Mouse (Mus musculus): ENCODE results near the gene Osbpl7.

Gene Osbpl7

DNA sequence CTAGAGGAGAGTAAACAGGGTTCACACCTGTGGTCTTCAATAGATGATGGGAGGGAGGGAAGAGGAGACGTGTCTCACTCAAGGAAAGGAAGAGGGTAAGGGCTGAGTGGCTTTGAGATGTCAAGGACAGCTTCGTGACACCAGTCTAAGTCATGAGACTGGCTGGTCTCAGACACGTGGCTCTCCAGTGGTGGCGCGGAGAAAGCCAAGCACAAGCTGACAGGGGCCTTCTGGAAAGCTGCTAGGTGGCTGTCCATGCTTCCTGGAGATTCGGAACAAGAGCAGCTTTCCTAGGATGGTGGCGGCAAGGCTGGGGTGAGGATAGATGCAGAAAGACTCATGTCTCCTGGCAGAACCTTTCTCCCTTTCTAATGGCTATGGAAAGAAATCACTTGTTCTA is 11.5 kb upstream of the Osbpl7 start:
- no peak for DNase-seq (ENCODE audit: low spot score in 2 of 2)

DNA sequence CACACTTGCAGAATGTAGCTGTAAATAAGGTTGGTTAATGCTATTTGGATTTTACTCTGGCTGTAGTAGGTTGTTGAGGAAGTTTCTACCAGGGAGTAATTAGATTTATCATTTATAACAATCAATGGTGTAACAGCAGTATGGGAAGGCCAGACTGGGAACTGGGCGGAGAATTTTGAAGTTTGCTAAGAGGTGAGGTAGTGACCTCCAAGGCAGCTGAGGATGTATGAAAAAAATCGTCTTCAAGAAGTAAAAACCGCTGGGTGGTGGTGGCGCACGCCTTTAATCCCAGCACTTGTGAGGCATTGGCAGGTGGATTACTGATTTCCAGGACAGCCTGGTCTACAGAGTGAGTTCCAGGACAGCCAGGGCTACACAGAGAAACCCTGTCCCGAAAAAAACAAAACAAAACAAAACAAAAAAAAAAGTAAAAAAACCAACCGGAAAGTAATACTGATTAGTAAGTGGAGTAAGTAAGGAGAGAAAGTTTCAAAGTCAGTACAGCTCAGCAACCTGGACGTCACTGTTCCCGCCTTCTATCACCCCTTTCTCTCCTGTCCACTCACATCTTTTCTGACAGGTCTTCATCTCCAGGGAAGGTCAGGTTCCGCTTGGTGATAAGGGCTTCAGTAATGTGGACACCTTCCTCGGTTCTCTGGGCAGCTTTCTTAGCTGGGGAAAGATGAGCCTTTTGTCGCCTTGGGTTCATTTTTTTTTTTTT is 10.0 kb upstream of the Osbpl7 start:
- no peak for DNase-seq (ENCODE audit: low spot score in 2 of 2)

DNA sequence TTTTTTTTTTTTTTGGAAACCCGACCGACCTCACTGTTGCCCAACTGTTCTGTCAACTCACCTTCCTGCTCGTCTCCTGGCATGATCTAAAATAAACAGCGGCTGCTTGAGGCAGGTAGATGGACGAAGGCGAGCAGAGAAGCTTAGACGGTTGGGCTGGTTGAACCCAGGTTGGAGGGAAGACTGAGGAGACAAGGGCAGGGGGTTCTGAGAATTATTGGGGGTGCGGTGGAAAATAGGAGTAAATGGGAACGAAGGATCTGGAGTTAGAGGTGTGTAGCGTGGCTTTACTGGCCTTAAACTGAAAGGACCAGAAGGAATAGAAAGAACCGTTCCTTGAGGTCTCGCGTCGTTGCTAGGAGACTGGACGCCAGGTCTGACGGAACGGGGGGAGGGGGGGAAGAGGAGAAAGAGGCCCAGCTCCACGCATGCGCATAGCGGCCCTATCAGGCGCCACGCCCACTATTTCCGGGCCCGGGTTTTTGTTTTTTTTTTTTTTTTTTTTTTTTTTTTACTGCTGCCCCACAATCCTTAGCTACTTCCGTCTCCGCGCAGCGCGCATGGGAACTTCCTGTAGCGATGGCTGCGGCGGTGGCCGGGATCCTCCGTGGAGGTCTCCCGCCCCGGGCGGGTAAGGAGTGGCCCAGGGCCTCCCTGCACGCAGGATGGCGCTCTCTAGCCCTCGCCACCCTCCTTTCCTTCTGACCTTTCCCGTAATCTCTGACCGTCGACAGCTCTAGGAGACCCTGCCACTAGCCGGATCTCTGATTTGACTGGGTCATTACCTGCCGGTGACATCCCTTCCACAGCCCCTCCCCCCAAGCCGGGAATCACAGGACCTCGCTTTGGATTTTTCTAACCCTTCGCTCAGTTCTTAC is 9.2 kb upstream of the Osbpl7 start, which contains the start of the genes Lrrc46 and Mrpl10:
Gene Lrrc46, minus strand, starts transcription at position 386 of the 878 bp plus-strand sequence.
Gene Mrpl10, plus strand, starts transcription at position 539 of the 878 bp plus-strand sequence.
- peak; percentile 74 to 84 for DNase-seq (ENCODE audit: low spot score in 2 of 2)

DNA sequence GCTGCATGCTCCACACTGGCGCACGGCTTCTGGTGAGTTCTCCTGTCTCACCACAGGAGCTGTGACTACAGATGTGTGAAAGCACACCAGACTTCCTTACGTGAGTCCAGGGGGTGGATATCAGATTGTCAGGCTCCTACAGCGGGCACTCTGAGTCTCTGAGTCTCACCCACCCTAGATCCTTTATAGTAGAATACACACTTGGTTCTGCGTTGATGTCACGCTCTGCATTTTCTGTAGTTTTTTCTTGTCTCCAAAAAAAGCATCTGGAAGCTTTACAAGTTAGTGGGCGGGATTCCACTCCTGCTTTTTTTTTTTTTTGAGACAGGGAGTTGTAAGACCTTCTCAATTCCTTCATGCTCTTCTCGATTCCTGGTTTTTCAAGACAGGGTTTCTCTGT is 5.5 kb upstream of the Osbpl7 start:
- DNase-seq (ENCODE audit: low spot score in 2 of 2), result no peak

DNA sequence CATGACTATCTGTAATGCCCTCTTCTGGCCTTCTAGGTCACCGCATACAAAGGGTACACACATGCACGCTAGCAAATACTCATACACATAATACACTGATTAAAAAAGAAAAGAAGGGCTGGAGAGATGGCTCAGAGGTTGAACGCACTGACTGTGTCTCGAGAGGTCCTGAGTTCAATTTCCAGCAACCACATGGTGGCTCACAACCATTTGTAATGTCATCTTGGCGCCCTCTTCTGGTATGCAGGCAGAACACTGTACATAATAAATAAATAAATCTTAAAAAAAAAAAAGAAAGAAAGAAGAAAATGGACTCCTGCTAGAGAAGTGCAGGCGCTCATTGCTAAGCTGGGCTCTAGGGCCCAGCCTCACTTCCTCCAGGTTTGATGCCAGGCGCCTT is 4.6 kb upstream of the Osbpl7 start:
- DNase-seq (ENCODE audit: low spot score in 2 of 2), result no peak

DNA sequence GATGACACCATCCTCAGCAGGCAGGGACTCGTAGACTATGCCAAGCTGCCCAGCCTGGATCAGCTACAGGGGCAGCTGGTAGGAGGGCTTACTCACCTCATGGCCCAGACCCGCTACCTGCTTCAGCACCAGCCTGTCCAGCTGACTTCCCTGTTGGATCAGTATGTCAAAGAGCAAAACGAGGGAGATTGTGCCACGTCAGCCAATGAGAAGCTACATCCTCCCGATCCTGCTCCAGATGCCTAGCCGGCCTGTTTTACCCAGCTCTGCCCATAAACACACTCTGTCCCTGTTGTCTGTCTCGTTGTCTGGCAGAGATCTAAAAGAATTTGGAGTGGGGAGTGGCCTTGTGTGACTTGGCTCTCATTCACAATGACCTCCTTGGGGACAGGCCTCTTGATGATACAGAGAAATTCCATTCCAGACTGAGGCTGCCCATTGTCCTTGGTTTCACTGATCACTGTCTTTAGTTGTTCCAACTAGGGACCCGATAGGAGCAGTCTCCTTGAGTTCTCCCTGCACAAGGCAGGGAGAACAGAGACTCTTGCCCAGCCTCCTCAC is 2.3 kb upstream of the Osbpl7 start:
- no peak for DNase-seq (ENCODE audit: low spot score in 2 of 2)

DNA sequence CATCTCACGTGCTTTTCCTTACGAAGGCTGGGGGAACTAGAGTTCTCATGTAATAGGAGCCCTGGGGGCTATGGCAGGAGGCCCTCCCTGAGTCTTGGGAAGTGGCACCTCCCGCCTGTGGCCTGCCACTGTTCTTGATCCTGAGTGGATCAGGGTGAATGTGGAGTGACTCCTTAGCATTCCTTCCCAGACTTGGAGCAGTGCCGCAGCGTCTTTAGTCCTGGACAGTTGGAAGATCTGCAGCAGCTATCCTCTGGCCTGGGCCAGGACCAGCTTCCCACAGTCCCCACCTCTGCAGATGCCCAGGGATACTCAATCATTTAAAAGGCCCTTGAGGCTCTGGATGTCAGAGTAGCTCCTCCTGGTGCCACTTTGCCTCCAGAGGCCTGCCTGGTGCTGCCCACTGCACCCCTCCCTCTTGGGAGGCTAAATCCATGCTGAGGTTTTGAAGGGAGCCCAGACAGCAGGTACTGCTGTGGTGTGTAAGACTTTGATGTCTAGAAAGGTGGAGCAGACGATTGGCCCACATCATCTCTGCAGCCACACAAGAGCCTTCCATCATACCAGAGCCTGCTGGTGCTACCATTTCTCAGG is 839 bp upstream of the Osbpl7 start:
- no peak for DNase-seq (ENCODE audit: low spot score in 2 of 2)

DNA sequence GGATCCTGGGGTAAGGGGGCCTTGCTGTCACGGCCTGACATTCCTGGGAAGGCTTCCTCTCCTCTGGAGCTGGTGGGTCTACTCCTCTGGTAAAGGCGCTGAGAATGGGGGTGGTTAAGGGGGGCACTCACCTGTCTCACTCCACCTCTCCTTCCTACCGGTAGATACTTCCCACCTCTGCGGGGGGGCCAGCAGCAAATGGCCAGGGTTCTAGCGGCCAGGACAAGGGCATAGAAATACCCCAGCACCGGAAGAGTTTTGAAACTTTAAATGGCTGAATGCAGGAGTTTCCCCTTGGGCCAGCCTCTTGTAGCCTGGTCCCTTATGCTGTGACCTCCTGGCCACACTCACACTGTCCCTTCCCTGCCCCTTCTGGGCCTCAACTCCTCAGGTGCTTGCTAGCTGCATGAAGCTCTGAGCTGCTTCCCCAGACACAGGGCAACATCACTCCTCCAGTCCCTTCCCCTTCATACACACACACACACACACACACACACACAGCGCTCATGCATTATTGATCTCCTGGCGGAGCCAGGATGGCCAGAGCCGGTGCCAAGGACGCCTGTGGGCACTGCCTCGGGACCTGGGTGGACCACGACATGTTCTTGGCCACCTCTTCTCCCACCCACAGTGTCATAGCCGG is 637 bp downstream of the Osbpl7 start:
- no peak for DNase-seq (ENCODE audit: low spot score in 2 of 2)

DNA sequence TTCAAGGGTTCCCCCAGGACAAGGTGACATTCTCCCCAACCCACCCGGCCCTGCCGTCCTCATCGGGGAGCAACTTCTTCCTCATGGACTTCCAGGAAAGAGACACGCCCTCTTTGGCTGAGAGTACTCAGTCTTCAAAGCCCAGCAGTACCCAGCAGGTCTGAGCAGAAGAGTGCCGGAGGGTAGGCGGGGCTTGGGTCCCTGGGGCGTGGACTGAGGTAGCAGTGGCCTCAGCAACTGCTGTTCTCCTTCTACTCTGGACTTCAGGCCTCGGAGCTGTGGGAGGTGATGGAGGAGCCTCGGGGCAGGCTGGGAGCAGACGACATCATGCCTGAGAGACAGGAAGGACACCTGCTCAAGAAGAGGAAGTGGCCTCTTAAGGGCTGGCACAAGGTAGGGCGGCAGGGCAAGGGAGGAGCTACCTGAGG is 1.8 kb downstream of the Osbpl7 start:
- DNase-seq (ENCODE audit: low spot score in 2 of 2), result peak in 1 of 2 experiments; percentile 32

DNA sequence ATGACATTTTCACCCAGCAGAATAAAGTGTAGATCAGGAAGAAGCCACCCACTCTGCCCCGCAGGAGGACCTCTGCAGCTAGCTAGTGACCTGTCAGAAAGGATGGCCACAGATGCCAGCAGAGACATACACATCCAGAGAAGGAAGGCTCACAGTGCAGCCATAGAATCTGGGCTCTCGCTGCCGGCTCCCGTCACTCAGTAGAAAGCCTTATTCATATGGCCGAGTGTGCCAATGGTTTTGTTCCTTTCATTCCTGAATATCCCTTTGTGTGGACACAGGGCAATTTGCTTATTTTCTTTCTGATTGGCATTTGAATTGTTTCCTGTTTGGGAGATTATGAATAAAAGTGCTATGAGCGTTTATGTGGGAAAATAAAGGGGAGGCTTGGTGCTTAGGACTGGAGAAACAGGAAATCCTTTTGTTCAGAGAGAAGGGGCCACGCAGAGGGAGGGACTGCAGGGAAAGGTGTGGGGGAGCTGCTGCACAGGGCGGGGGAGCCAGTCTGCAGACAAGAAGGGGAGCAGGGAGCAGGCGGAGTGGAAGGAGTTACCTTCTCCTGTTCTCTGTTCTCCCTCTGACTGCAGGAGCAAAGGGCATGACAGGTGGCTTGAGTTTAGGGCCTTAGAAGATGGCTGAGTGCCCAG is 13.0 kb downstream of the Osbpl7 start:
- no peak for DNase-seq (ENCODE audit: low spot score in 2 of 2)

DNA sequence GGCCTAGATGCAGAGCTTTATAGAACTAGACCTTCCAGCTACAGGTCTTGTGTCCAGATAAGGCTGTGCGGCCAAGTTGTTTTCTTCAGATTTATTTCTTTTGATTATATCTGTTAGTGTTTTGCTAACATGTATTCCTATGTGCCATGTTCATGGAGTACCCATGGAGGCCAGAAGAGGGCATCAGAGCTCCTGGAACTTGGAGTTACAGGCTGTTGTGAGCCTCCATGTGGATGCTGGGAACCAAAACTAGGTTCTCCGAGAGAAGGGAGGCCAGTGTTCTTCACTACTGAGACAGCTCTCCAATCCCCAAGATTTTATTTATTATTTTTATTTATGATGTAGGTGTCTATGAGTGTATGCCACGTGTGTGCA is 13.5 kb downstream of the Osbpl7 start:
- no peak for DNase-seq (ENCODE audit: low spot score in 2 of 2)

DNA sequence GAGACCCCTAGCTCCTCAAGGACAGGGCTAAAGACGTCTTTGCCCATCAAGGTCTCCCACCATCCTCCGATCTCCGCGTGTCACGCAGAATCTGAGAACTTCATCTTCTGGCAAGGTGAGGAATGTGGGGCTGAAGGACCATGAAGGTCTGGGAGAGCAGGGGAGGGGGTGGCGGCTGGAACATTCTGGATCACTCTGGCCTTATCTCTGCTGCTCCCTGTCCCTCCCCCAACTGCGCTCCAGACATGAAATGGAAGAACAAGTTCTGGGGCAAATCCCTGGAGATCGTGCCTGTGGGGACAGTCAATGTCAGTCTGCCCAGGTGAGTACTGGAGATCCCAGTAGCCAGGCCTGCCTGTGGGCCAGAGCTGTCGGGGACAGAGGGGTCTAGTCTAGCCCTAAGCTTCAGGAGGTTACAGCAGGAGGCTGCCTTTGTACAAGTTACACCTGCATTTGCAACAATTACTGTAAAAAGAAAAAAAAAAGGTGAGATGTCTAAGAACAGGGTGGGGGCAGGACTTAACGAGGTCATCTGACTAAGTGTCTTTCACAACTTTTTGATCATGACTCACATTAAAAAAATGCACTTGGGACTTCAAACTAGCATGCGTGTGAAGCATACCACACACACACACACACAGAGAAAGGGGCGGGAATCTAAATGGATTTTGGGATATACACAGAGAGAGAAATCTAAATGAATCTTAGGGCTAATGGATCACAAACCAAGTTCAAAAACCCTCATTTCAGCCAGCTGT is 15.3 kb downstream of the Osbpl7 start:
- no peak for DNase-seq (ENCODE audit: low spot score in 2 of 2)

DNA sequence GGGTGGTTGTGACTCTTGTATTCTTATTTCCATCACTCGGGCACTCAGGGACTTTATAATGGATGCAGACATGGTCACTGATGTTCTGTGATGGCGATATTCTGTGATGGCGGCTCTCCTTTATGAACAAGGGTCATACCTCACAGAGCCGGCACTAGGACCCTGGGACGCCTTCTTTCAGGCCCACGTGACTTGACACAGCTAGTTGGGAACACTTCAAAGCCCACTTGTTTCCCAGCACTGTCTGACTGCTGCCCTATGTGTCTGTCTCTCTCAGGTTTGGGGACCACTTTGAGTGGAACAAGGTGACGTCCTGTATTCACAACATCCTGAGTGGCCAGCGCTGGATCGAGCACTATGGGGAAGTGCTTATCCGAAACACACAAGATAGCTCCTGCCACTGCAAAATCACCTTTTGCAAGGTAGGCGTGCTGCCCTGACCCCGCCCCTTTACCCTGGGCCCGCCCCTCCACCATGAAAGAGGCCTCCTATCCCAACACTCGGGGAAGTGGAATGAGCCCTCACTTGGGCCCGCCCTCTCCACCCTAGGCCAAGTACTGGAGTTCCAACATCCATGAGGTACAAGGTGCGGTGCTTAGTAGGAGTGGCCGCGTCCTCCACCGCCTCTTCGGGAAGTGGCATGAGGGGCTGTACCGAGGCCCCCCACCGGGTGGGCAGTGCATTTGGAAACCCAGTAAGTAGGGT is 16.4 kb downstream of the Osbpl7 start:
- DNase-seq (ENCODE audit: low spot score in 2 of 2), result no peak

DNA sequence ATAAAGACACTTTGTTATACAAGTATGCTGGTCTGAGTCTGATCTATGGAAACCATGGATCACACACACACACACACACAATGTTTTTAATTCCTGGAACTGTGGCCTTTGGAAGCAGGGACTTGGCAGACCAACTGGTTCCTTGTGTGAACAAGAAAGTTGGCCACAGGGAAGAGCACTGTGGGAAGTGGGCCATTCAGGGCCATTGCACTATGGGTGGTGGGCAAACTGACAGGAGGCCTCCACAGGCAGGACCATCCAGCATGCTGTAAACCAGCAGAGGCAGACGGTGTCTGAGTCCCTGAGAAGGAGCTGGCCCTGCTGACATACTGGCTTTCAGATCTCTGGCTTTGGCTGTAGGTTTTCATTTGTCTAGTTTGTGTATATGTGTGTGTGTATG is 18.9 kb downstream of the Osbpl7 start:
- DNase-seq (ENCODE audit: low spot score in 2 of 2), result no peak

DNA sequence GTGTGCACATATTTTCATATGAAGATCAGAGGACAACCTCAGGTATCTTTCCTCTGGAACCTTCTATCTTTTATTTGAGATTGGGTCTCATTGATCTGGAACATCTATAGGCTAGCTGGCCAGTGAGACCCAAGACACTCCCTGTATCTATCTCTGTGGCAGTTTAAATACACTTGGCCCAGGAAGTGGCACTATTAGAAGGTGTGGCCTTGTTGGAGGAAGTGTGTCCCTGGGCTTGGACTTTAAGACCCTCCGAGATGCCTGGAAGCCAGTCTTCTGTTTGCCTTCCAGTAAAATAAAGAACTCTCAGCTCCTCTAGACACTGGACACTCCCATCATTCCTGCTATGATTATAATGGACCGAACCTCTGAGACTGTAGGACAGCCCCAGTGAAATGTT is 19.3 kb downstream of the Osbpl7 start:
- no peak for DNase-seq (ENCODE audit: low spot score in 2 of 2)

DNA sequence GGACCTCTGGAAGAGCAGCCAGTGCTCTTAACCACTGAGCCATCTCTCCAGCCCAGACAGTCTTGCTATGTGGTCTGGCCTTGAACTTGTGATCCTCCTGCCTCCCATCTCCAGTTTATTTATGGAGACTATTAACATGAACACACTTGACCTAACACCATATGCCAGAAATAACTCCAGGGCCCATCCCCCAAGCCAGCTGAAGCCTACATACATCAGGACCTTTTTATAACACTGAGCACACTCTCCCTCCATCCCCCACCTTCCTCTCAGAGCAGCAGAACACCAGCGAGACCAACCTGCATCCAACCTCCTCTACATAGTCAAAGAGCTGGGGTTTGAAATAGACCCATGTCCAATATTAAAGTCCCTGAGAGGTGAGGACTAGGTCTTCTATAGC is 20.7 kb downstream of the Osbpl7 start:
- DNase-seq (ENCODE audit: low spot score in 2 of 2), result no peak

DNA sequence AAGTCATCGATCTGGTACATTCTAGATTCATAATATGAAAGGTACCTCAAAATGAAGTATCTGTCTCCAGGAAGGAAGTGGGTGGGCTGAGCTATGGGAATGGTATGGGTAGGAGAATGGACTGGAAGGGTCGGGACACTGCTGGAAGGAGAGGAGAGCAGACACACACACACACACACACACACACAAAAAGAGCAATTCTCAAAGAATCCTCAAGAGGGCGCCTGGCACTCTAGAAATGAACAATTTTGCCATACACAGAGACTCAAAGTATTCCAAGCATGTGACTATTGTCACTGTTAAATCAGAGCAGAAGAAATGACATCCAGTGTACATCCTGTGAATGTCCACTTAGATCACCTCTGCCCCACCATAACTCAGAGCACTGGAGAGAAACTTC is 22.1 kb downstream of the Osbpl7 start:
- DNase-seq (ENCODE audit: low spot score in 2 of 2), result no peak

DNA sequence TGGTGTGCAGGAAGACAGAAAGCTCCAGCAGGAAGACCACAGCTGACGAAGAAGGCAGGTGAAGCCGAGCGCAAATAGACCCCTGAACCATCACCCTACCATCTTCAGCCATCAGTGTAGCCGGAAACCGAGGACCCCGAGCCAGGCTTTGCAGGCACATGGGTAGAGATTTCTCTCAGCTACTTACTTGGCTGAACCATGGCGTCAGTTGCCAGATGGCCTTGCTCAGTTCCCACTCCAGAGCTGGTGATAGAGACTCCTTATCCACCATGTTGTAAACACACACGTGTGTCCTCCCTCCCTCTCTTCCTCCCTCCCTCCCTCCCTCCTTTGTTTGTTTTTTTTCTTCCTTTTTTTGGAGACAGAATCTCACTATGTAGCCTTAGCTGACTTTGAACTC is 23.8 kb downstream of the Osbpl7 start:
- no peak for DNase-seq (ENCODE audit: low spot score in 2 of 2)

DNA sequence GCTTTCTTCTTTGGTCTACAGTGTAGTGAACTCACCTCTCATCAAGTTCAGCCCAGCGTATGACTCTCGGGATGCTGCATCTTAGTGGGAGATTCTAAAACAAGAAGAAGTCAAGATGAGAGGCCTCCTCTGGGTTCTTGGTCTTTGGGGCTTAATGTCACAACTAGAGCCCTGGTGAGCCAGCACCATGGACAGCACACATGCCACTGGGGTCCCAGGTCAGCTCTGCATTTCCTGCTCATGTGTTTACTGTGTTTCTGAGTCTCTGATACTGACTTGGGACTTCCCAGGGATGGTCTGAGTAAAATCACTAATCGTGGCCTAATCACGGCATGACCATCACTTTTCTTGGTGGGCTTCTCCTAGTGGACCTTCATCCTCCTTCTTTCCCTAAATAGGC is 28.3 kb downstream of the Osbpl7 start:
- DNase-seq (ENCODE audit: low spot score in 2 of 2), result no peak

DNA sequence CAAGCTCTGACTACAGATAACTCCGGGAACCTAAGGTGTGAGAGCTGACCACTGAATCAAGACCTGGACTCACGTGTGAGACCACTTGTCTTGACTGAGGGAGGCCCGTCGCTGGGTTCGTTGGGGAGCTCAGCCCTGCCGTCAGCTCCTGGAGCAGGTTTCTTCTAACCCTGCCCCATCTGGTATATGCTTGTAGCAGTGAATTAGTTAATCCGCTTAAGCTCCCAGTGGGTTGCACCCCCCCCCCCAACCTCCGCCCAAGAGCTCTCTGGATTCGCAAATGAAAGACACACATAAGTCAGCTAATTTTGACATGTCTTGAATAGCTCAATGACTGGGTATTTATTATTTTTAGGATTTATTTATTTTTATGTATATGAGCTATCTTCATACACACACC is 29.9 kb downstream of the Osbpl7 start:
- no peak for DNase-seq (ENCODE audit: low spot score in 2 of 2)
